ENCODE assay signal across 8 mouse cellular contexts in the genomic region with DNA sequence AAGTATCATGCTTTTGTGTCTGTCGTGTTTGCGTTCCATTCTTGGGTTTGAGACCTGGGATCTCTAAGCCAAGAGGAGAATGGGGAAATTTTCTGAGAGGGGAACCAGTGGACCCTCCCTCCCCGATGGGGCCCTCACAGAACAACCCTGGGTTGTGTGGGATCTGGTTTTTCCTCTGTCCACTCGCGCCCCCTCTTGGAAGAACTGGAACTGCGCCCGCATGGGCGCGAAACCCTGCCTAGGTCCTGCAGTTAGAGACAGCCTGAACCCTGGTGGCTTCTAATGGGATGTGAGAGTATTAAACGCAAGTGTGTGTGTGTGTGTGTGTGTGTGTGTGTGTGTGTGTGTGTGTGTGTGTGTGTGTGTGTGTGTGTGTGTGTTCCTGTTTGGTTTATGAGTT. TPM values are rescaled to one million over a fixed set of nuclear protein-coding genes. Genes with fewer than 3 reads are reported as not detected.
DNase-seq lines count a peak whose midpoint lies in the region; ATAC-seq and TF ChIP-seq lines count a peak whose summit lies in the region.

No protein-coding gene starts in this region.

- TF ChIP-seq POLR2A in liver, adult 2 months (IDR thresholded peaks at IDR 0.05; ENCODE audit: extremely low read depth, insufficient read depth, low read length): no peak
- TF ChIP-seq POLR2A in myocyte (IDR thresholded peaks at IDR 0.05; ENCODE audit: insufficient read length, low read depth): no peak

- no peak overlapping the region for H3K4me3 ChIP-seq in forebrain, embryonic 13.5 days
- no peak overlapping the region for H3K4me3 ChIP-seq in hindbrain, embryonic 14.5 days (replicated peaks; ENCODE audit: low read length)
- no peak overlapping the region for H3K4me3 ChIP-seq in liver, adult 2 months (ENCODE audit: insufficient read depth, low read depth, low read length)
- H3K4me3 ChIP-seq in myocyte: no peak overlapping the region

- H3K9me3 ChIP-seq in forebrain, embryonic 13.5 days (replicated peaks): no peaks in the 10 kb centered on the region
- H3K9me3 ChIP-seq in hindbrain, embryonic 14.5 days (ENCODE audit: control insufficient read depth, low read length): no peaks in the 10 kb centered on the region

- H3K27me3 ChIP-seq in forebrain, embryonic 13.5 days: peaks cover 13% of the 10 kb centered on the region
- H3K27me3 ChIP-seq in hindbrain, embryonic 14.5 days (ENCODE audit: control insufficient read depth, insufficient read depth, low read length): no peaks in the 10 kb centered on the region
- no peaks in the 10 kb centered on the region for H3K27me3 ChIP-seq in liver, adult 2 months (ENCODE audit: control insufficient read depth, insufficient read depth, low read length)
- H3K27me3 ChIP-seq in myocyte (ENCODE audit: control insufficient read depth, insufficient read depth, insufficient read length): no peaks in the 10 kb centered on the region

- ATAC-seq in forebrain, embryonic 13.5 days: peak; percentile 60
- ATAC-seq in hindbrain, embryonic 14.5 days (ENCODE audit: low FRiP score): no peak

- peaks cover 35% of the 10 kb centered on the region for H3K4me1 ChIP-seq in forebrain, embryonic 13.5 days
- H3K4me1 ChIP-seq in hindbrain, embryonic 14.5 days (replicated peaks; ENCODE audit: control insufficient read depth, insufficient read depth, low read length): peaks cover 19% of the 10 kb centered on the region
- H3K4me1 ChIP-seq in liver, adult 2 months (ENCODE audit: control insufficient read depth, insufficient read depth, low read length): peaks cover 22% of the 10 kb centered on the region

- no peaks in the 10 kb centered on the region for H3K79me2 ChIP-seq in liver, adult 2 months (ENCODE audit: control insufficient read depth, insufficient read depth, low read length)
- peaks cover 11% of the 10 kb centered on the region for H3K79me2 ChIP-seq in myocyte (ENCODE audit: control insufficient read depth, insufficient read depth)

- peak; percentile 46 for DNase-seq in layer of hippocampus, adult 11-12 months (ENCODE audit: low spot score)
- no peak for DNase-seq in layer of hippocampus, adult 18-20 months (ENCODE audit: low spot score in 2 of 2)
- peak; percentile 60 to 76 for DNase-seq in adrenal gland, adult 18-20 months (ENCODE audit: low spot score in 2 of 2)
- no peak for DNase-seq in hindbrain, embryonic 14.5 days (ENCODE audit: low spot score)
- DNase-seq in liver, adult 2 months (ENCODE audit: extremely low read depth, low read depth, low spot score): peak; percentile 41
- DNase-seq in urinary bladder, postnatal 4 days (ENCODE audit: low spot score in 2 of 2): peak; percentile 80 to 89

- 27% methylated on average over 10 of the region's 10 CpGs for WGBS in forebrain, embryonic 13.5 days
- 23% methylated on average over 10 of the region's 10 CpGs for WGBS in hindbrain, embryonic 14.5 days
- WGBS in liver, adult 2 months: 18% methylated on average over 10 of the region's 10 CpGs

- no peak overlapping the region for H3K9ac ChIP-seq in forebrain, embryonic 13.5 days
- H3K9ac ChIP-seq in hindbrain, embryonic 14.5 days: no peak overlapping the region
- H3K9ac ChIP-seq in liver, adult 2 months (ENCODE audit: low read depth, low read length): no peak overlapping the region

- peak; percentile 83 for TF ChIP-seq CTCF in liver, adult 2 months (IDR thresholded peaks at IDR 0.05; ENCODE audit: low read depth, low read length)

- no peak overlapping the region for H3K4me2 ChIP-seq in forebrain, embryonic 13.5 days
- no peak overlapping the region for H3K4me2 ChIP-seq in hindbrain, embryonic 14.5 days (replicated peaks)
- peak overlapping the region; percentile 78 for H3K4me2 ChIP-seq in myocyte (ENCODE audit: low read depth)

- no peak overlapping the region for H3K27ac ChIP-seq in forebrain, embryonic 13.5 days
- 0 out of 2 replicates have a peak overlapping the region, but pooled peaks have one; percentile 59 for H3K27ac ChIP-seq in hindbrain, embryonic 14.5 days
- H3K27ac ChIP-seq in liver, adult 2 months (replicated peaks; ENCODE audit: insufficient read depth, low read depth, low read length): no peak overlapping the region

- H3K36me3 ChIP-seq in forebrain, embryonic 13.5 days (ENCODE audit: poor library complexity, severe bottlenecking): no peaks in the 10 kb centered on the region
- no peaks in the 10 kb centered on the region for H3K36me3 ChIP-seq in hindbrain, embryonic 14.5 days (replicated peaks; ENCODE audit: control insufficient read depth, insufficient read depth)
- H3K36me3 ChIP-seq in liver, adult 2 months (ENCODE audit: control insufficient read depth, insufficient read depth, low read length): no peaks in the 10 kb centered on the region
- no peaks in the 10 kb centered on the region for H3K36me3 ChIP-seq in myocyte (ENCODE audit: control insufficient read depth, insufficient read depth)

- no peak overlapping the region for H3ac ChIP-seq in myocyte (ENCODE audit: control insufficient read depth, insufficient read length)

TF ChIP-seq in myocyte, 11 proteins besides CTCF, POLR2A, EP300 and RAD21:
- no peak for TF ChIP-seq USF1 (IDR thresholded peaks at IDR 0.05; ENCODE audit: low read depth)
- no peak for TF ChIP-seq MYOD1 (IDR thresholded peaks at IDR 0.05; ENCODE audit: control insufficient read depth in 1 of 3, insufficient read length in 2 of 3, low read depth in 2 of 3)
- no peak for TF ChIP-seq TCF3 (IDR thresholded peaks at IDR 0.05; ENCODE audit: insufficient read length, low read depth)
- no peak for TF ChIP-seq TCF12 (IDR thresholded peaks at IDR 0.05; ENCODE audit: insufficient read depth, poor library complexity, severe bottlenecking)
- TF ChIP-seq MYOG (IDR thresholded peaks at IDR 0.05; ENCODE audit: control insufficient read depth in 1 of 3, insufficient read depth in 1 of 3, insufficient read length in 2 of 3, low read depth in 2 of 3): no peak
- no peak for TF ChIP-seq REST (IDR thresholded peaks at IDR 0.05; ENCODE audit: insufficient read depth, insufficient read length)
- no peak for TF ChIP-seq E2F4 (IDR thresholded peaks at IDR 0.05; ENCODE audit: insufficient read depth)
- TF ChIP-seq CEBPB (IDR thresholded peaks at IDR 0.05; ENCODE audit: insufficient read depth, poor library complexity, severe bottlenecking): no peak
- TF ChIP-seq SRF (IDR thresholded peaks at IDR 0.05; ENCODE audit: control insufficient read depth, insufficient read length, low read depth): no peak
- no peak for TF ChIP-seq MAX (IDR thresholded peaks at IDR 0.05; ENCODE audit: low read depth)
- TF ChIP-seq POLR2AphosphoS2 (IDR thresholded peaks at IDR 0.05; ENCODE audit: insufficient read length, low read depth): no peak

RNA-seq across cellular contexts. Expression of a gene that starts 6.4 kb away (rescaled TPM):
- total RNA-seq in layer of hippocampus, adult 18-20 months (2021): 10 to 100 TPM; 19.5 to 22.3 TPM
- 10 to 100 TPM; 51.8 to 93.4 TPM for total RNA-seq in adrenal gland, adult 18-20 months (2021)
- 25.8 and 26.1 TPM in 2 replicates for polyA plus RNA-seq in forebrain, embryonic 13.5 days (2015; fragmentation: Nextera tagmentation; extraction: Ambion mirVana)
- 56.5 and 68.0 TPM in 2 replicates for polyA plus RNA-seq in hindbrain, embryonic 14.5 days (2014; fragmentation: Nextera tagmentation; extraction: Ambion mirVana)
- 16.4 and 33.0 TPM in 2 replicates for total RNA-seq in liver, adult 2 months (2014; rRNA removed)
- 19.2 and 33.0 TPM in 2 replicates for polyA plus RNA-seq in liver, adult 2 months (2012; rRNA removed)
- polyA plus RNA-seq in myocyte (2012; fragmentation: generic; extraction: Trizol): 59.5 TPM

RNA-seq across cellular contexts. Expression of a gene that starts 11.5 kb away (rescaled TPM):
- 1 to 10 TPM; 1.1 to 2.3 TPM for total RNA-seq in layer of hippocampus, adult 18-20 months (2021)
- total RNA-seq in adrenal gland, adult 18-20 months (2021): 1 to 10 TPM; 2.5 to 3.8 TPM
- polyA plus RNA-seq in forebrain, embryonic 13.5 days (2015; fragmentation: Nextera tagmentation; extraction: Ambion mirVana): 4.4 and 4.8 TPM in 2 replicates
- 5.8 TPM in 2 replicates for polyA plus RNA-seq in hindbrain, embryonic 14.5 days (2014; fragmentation: Nextera tagmentation; extraction: Ambion mirVana)
- not detected in 2 replicates for total RNA-seq in liver, adult 2 months (2014; rRNA removed)
- polyA plus RNA-seq in liver, adult 2 months (2012; rRNA removed): 0.22 and 0.31 TPM in 2 replicates
- polyA plus RNA-seq in myocyte (2012; fragmentation: generic; extraction: Trizol): not detected

RNA-seq across cellular contexts. Expression of a gene that starts 55.6 kb away (rescaled TPM):
- total RNA-seq in layer of hippocampus, adult 18-20 months (2021): 10 to 100 TPM; 18.3 to 19.2 TPM
- 10 to 100 TPM; 23.5 to 25.8 TPM for total RNA-seq in adrenal gland, adult 18-20 months (2021)
- 40.0 and 42.2 TPM in 2 replicates for polyA plus RNA-seq in forebrain, embryonic 13.5 days (2015; fragmentation: Nextera tagmentation; extraction: Ambion mirVana)
- 34.0 and 41.9 TPM in 2 replicates for polyA plus RNA-seq in hindbrain, embryonic 14.5 days (2014; fragmentation: Nextera tagmentation; extraction: Ambion mirVana)
- total RNA-seq in liver, adult 2 months (2014; rRNA removed): 7.2 and 8.9 TPM in 2 replicates
- 2.4 and 3.8 TPM in 2 replicates for polyA plus RNA-seq in liver, adult 2 months (2012; rRNA removed)
- 27.0 TPM for polyA plus RNA-seq in myocyte (2012; fragmentation: generic; extraction: Trizol)

Comparison
In these comparisons a context has a peak if more than half of its experiments do, and no peak if none do; other contexts are left out.
1. DNase-seq: peak in layer of hippocampus, adult 11-12 months (single experiment), adrenal gland, adult 18-20 months (2 of 2), liver, adult 2 months (single experiment) and urinary bladder, postnatal 4 days (2 of 2); none in layer of hippocampus, adult 18-20 months (0 of 2) and hindbrain, embryonic 14.5 days (single experiment).